Mouse (Mus musculus) granulocyte monocyte progenitor cell, adult 5-6 weeks (primary cell): ENCODE results near the gene Fgfr2. TPM values are rescaled to one million over a fixed set of nuclear protein-coding genes. Genes with fewer than 3 reads are reported as not detected.

Source experiments
- ATAC-seq: replicated peaks from 2 replicates; pipeline ENCODE4 v1.8.0; 2016; ENCODE audit warnings: mild to moderate bottlenecking, moderate TSS enrichment, inconsistent platforms; ENCODE audit not compliant: poor library complexity, severe bottlenecking
- total RNA-seq, 2 experiments: library from RNA; stranded (forward) in 1 of 2; stranded (reverse) in 1 of 2; fragments of 200-712, 200-1000 nt in 1 of 2; fragments of >200 nt in 1 of 2; fragmentation: Nextera tagmentation in 1 of 2; gene quantifications; 2 replicates each; pipeline ENCODE4 v1.2.3; 2014 to 2017

The Fgfr2 gene
- total RNA-seq, 2 experiments from 2014 or later = not detected

GRCm38 (mm10) chr7:132576116-132576650, 547.0 kb downstream of the Fgfr2 start, which contains the start of gene Oat:
Gene Oat, minus strand, starts transcription at chr7:132576398.
- ATAC-seq = peak; percentile 91

GRCm38 (mm10) chr7:132575623-132576022, 547.5 kb downstream of the Fgfr2 start:
- ATAC-seq = peak; percentile 87

GRCm38 (mm10) chr7:132574646-132575045, 548.5 kb downstream of the Fgfr2 start:
- no peak for ATAC-seq

- no peak for ATAC-seq
Measured at GRCm38 (mm10) chr7:132573205-132573604, 549.9 kb downstream of the Fgfr2 start.

- ATAC-seq = no peak
Measured at GRCm38 (mm10) chr7:132572738-132573137, 550.4 kb downstream of the Fgfr2 start.

- ATAC-seq = no peak
Measured at GRCm38 (mm10) chr7:132571481-132571880, 551.7 kb downstream of the Fgfr2 start.

GRCm38 (mm10) chr7:132570071-132570470, 553.1 kb downstream of the Fgfr2 start:
- no peak for ATAC-seq

GRCm38 (mm10) chr7:132568817-132569216, 554.3 kb downstream of the Fgfr2 start:
- ATAC-seq = peak; percentile 67

- ATAC-seq = no peak
Measured at GRCm38 (mm10) chr7:132565831-132566230, 557.3 kb downstream of the Fgfr2 start.

GRCm38 (mm10) chr7:132559138-132559766, 563.9 kb downstream of the Fgfr2 start:
- no peak for ATAC-seq

- ATAC-seq = no peak
Measured at GRCm38 (mm10) chr7:132558141-132558736, 564.9 kb downstream of the Fgfr2 start.

- no peak for ATAC-seq
Measured at GRCm38 (mm10) chr7:132556575-132556974, 566.6 kb downstream of the Fgfr2 start.

- ATAC-seq = no peak
Measured at GRCm38 (mm10) chr7:132555911-132556310, 567.2 kb downstream of the Fgfr2 start.

GRCm38 (mm10) chr7:132554091-132554490, 569.1 kb downstream of the Fgfr2 start:
- no peak for ATAC-seq

GRCm38 (mm10) chr7:132551351-132552126, 571.6 kb downstream of the Fgfr2 start:
- peak; percentile 98 for ATAC-seq

GRCm38 (mm10) chr7:132547126-132547525, 576.0 kb downstream of the Fgfr2 start:
- ATAC-seq = no peak

GRCm38 (mm10) chr7:132542427-132542826, 580.7 kb downstream of the Fgfr2 start:
- ATAC-seq = no peak

- peak; percentile 97 for ATAC-seq
Measured at GRCm38 (mm10) chr7:132541566-132541965, 581.6 kb downstream of the Fgfr2 start.

- no peak for ATAC-seq
Measured at GRCm38 (mm10) chr7:132540597-132540996, 582.6 kb downstream of the Fgfr2 start.

- ATAC-seq = no peak
Measured at GRCm38 (mm10) chr7:132529206-132529605, 593.9 kb downstream of the Fgfr2 start.

GRCm38 (mm10) chr7:132513419-132513982, 609.6 kb downstream of the Fgfr2 start:
- no peak for ATAC-seq
